Mouse (Mus musculus) stomach, embryonic 14.5 days (tissue): Measurements from ENCODE around the gene Tsc22d1. TPM values are rescaled to one million over a fixed set of nuclear protein-coding genes. Genes with fewer than 3 reads are reported as not detected.
A peak's percentile ranks its signal among the peaks of the same experiment; 100 is the strongest.

Experiments used
- ATAC-seq: fragments of 200-750 bp; cut with Nextera tagmentation; 2 replicates; pipeline ENCODE4 v1.8.0; 2017; ENCODE audit warnings: low read depth, moderate TSS enrichment; ENCODE audit not compliant: insufficient number of reproducible peaks, insufficient read depth, low FRiP score
- H3K27ac ChIP-seq: fragments of 300-500 bp; sonication (generic); 2 replicates; pipeline ENCODE4 v1.5.1; 2014; ENCODE audit warnings: mild to moderate bottlenecking, low read length, moderate library complexity, mixed read lengths
- H3K27me3 ChIP-seq: fragments of 300-500 bp; sonication (generic); 2 replicates; pipeline ENCODE4 v1.6.1; 2014; ENCODE audit warnings: low read length, control low read depth, mixed read lengths; ENCODE audit not compliant: control insufficient read depth, insufficient read depth
- H3K36me3 ChIP-seq: fragments of 300-500 bp; sonication (generic); 2 replicates; pipeline ENCODE4 v1.6.1; 2014; ENCODE audit warnings: mild to moderate bottlenecking, control low read depth, low read length, moderate library complexity, mixed read lengths; ENCODE audit not compliant: control insufficient read depth, insufficient read depth
- H3K4me1 ChIP-seq: fragments of 300-500 bp; sonication (generic); 2 replicates; pipeline ENCODE4 v1.6.1; 2014; ENCODE audit warnings: low read length, control low read depth, mixed read lengths; ENCODE audit not compliant: control insufficient read depth, insufficient read depth
- H3K4me2 ChIP-seq: fragments of 300-500 bp; sonication (generic); replicated peaks from 2 replicates; pipeline ENCODE4 v1.6.1; 2014; ENCODE audit warnings: low read depth, low read length, control low read depth
- H3K4me3 ChIP-seq: fragments of 300-500 bp; sonication (generic); 2 replicates; pipeline ENCODE4 v1.5.1; 2014; ENCODE audit warnings: low read depth, low read length, control low read depth
- H3K9ac ChIP-seq: fragments of 300-500 bp; sonication (generic); replicated peaks from 2 replicates; pipeline ENCODE4 v1.6.1; 2014; ENCODE audit warnings: low read depth, mild to moderate bottlenecking, control low read depth, low read length, moderate library complexity, mixed read lengths
- H3K9me3 ChIP-seq: fragments of 300-500 bp; sonication (generic); 2 replicates; pipeline ENCODE4 v1.6.1; 2016; ENCODE audit warnings: low read depth, low read length, control low read depth; ENCODE audit not compliant: control insufficient read depth
- WGBS: fragments of 180-500 bp; shearing (Covaris S2); extraction: QIAGEN DNeasy Blood & Tissue Kit; methylation state at CpG from one replicate; pipeline ENCODE4 v1.1.7; 2014; 5-methylcytosine and 5-hydroxymethylcytosine counted together
- polyA plus RNA-seq: library from polyadenylated mRNA; unstranded; fragments of >200 nt; fragmentation: Nextera tagmentation; extraction: Ambion mirVana; gene quantifications from 2 replicates; pipeline ENCODE4 v1.2.1, GENCODE M21; 2014

Tsc22d1 gene
- 656 and 673 TPM in 2 replicates for polyA plus RNA-seq

- peaks cover 29% of the 10 kb centered on the region for H3K4me1 ChIP-seq
- H3K9ac ChIP-seq: peak within 1 kb of the TSS; percentile 98
- H3K27ac ChIP-seq: peak within 1 kb of the TSS; percentile 99
- peak within 1 kb of the TSS; percentile 84 for H3K4me2 ChIP-seq
- peak within 1 kb of the TSS; percentile 87 for H3K4me3 ChIP-seq
- ATAC-seq: peak; percentile 8; the same call in 1 of the 2 replicates
- no peaks in the 10 kb centered on the region for H3K27me3 ChIP-seq
- no peaks in the 10 kb centered on the region for H3K9me3 ChIP-seq
- under 1% methylated on average over 76 of the region's 128 CpGs for WGBS
- H3K36me3 ChIP-seq: peaks cover 14% of the 10 kb centered on the region; the same call in 1 of the 2 replicates
Measured at GRCm38 (mm10) chr14:76414862-76415780, at the start of gene Tsc22d1. Gene Tsc22d1, plus strand, starts transcription at chr14:76414961.

- no peak for ATAC-seq
- Histone ChIP-seq H3K9me3 (no peaks in the 10 kb centered on the region), H3K27ac (no peak overlapping the region), H3K9ac (no peak overlapping the region), H3K4me3 (no peak overlapping the region), H3K36me3 (no peaks in the 10 kb centered on the region), H3K4me1 (no peaks in the 10 kb centered on the region), H3K27me3 (no peaks in the 10 kb centered on the region), H3K4me2 (no peak overlapping the region)
- 91% methylated on average over 6 of the region's 6 CpGs for WGBS
Measured at GRCm38 (mm10) chr14:76373638-76374037, 41.1 kb upstream of the Tsc22d1 start.

- H3K4me1 ChIP-seq: no peaks in the 10 kb centered on the region
- no peak for ATAC-seq
- no peaks in the 10 kb centered on the region for H3K36me3 ChIP-seq
- 66% methylated on average over 6 of the region's 6 CpGs for WGBS
- no peak overlapping the region for H3K27ac ChIP-seq
- H3K9ac ChIP-seq: no peak overlapping the region
- H3K27me3 ChIP-seq: no peaks in the 10 kb centered on the region
- no peaks in the 10 kb centered on the region for H3K9me3 ChIP-seq
- H3K4me2 ChIP-seq: no peak overlapping the region
- no peak overlapping the region for H3K4me3 ChIP-seq
Measured at GRCm38 (mm10) chr14:76374601-76375000, 40.2 kb upstream of the Tsc22d1 start.

- WGBS: 75% methylated on average over 5 of the region's 5 CpGs
- Histone ChIP-seq H3K4me1 (no peaks in the 10 kb centered on the region), H3K27ac (no peak overlapping the region)
Measured at GRCm38 (mm10) chr14:76376561-76376960, 38.2 kb upstream of the Tsc22d1 start.

GRCm38 (mm10) chr14:76379411-76379810, 35.4 kb upstream of the Tsc22d1 start:
- no peak overlapping the region for H3K27ac ChIP-seq
- H3K9me3 ChIP-seq: no peaks in the 10 kb centered on the region
- no peaks in the 10 kb centered on the region for H3K36me3 ChIP-seq
- H3K4me1 ChIP-seq: no peaks in the 10 kb centered on the region
- no peak overlapping the region for H3K9ac ChIP-seq
- no peak for ATAC-seq
- no peak overlapping the region for H3K4me2 ChIP-seq
- H3K27me3 ChIP-seq: no peaks in the 10 kb centered on the region
- no peak overlapping the region for H3K4me3 ChIP-seq
- 95% methylated on average over 3 of the region's 3 CpGs for WGBS

More at GRCm38 (mm10) chr14:76376561-76376960, 38.2 kb upstream of the Tsc22d1 start:
- Histone ChIP-seq H3K4me2 (no peak overlapping the region), H3K27me3 (no peaks in the 10 kb centered on the region), H3K9me3 (no peaks in the 10 kb centered on the region), H3K9ac (no peak overlapping the region), H3K36me3 (no peaks in the 10 kb centered on the region), H3K4me3 (no peak overlapping the region)
- ATAC-seq: no peak

GRCm38 (mm10) chr14:76388025-76388424, 26.7 kb upstream of the Tsc22d1 start:
- Histone ChIP-seq H3K4me1 (no peaks in the 10 kb centered on the region), H3K9ac (no peak overlapping the region), H3K9me3 (no peaks in the 10 kb centered on the region), H3K4me2 (no peak overlapping the region), H3K4me3 (no peak overlapping the region), H3K27ac (no peak overlapping the region), H3K27me3 (no peaks in the 10 kb centered on the region), H3K36me3 (no peaks in the 10 kb centered on the region)
- ATAC-seq: no peak
- 73% methylated on average over 7 of the region's 7 CpGs for WGBS

GRCm38 (mm10) chr14:76398251-76398650, 16.5 kb upstream of the Tsc22d1 start:
- no peak overlapping the region for H3K9ac ChIP-seq
- H3K27me3 ChIP-seq: no peaks in the 10 kb centered on the region
- H3K4me2 ChIP-seq: no peak overlapping the region
- H3K9me3 ChIP-seq: no peaks in the 10 kb centered on the region
- H3K4me3 ChIP-seq: no peak overlapping the region
- ATAC-seq: no peak
- H3K4me1 ChIP-seq: no peaks in the 10 kb centered on the region
- no peaks in the 10 kb centered on the region for H3K36me3 ChIP-seq
- H3K27ac ChIP-seq: no peak overlapping the region

GRCm38 (mm10) chr14:76402574-76402973, 12.2 kb upstream of the Tsc22d1 start:
- no peaks in the 10 kb centered on the region for H3K36me3 ChIP-seq
- no peak overlapping the region for H3K4me2 ChIP-seq
- H3K4me3 ChIP-seq: no peak overlapping the region
- 87% methylated on average over 4 of the region's 4 CpGs for WGBS
- no peak overlapping the region for H3K9ac ChIP-seq
- H3K27ac ChIP-seq: no peak overlapping the region
- no peaks in the 10 kb centered on the region for H3K9me3 ChIP-seq
- no peaks in the 10 kb centered on the region for H3K27me3 ChIP-seq
- no peak for ATAC-seq
- H3K4me1 ChIP-seq: no peaks in the 10 kb centered on the region
